Mouse (Mus musculus) neural tube, embryonic 12.5 days (tissue): ENCODE measurements around the gene Usp9x. TPM values are rescaled to one million over a fixed set of nuclear protein-coding genes. Genes with fewer than 3 reads are reported as not detected.

Source experiments
- ATAC-seq: fragments of 200-750 bp; cut with Nextera tagmentation; 2 replicates; pipeline ENCODE4 v1.8.0; 2017; ENCODE audit warnings: low read depth, mild to moderate bottlenecking, moderate TSS enrichment, moderate library complexity; ENCODE audit not compliant: low FRiP score
- H3K27ac ChIP-seq: fragments of 300-500 bp; sonication (generic); 2 replicates; pipeline ENCODE4 v1.5.1; 2016
- H3K27me3 ChIP-seq: fragments of 300-500 bp; sonication (generic); replicated peaks from 2 replicates; pipeline ENCODE4 v1.6.1; 2016; ENCODE audit warnings: mild to moderate bottlenecking
- H3K36me3 ChIP-seq: fragments of 300-500 bp; sonication (generic); 2 replicates; pipeline ENCODE4 v1.6.1; 2016; ENCODE audit warnings: mild to moderate bottlenecking
- H3K4me1 ChIP-seq: fragments of 300-500 bp; sonication (generic); 2 replicates; pipeline ENCODE4 v1.6.1; 2016
- H3K4me2 ChIP-seq: fragments of 300-500 bp; sonication (generic); replicated peaks from 2 replicates; pipeline ENCODE4 v1.6.1; 2016; ENCODE audit warnings: mild to moderate bottlenecking
- H3K4me3 ChIP-seq: fragments of 300-500 bp; sonication (generic); 2 replicates; pipeline ENCODE4 v1.5.1; 2016
- H3K9ac ChIP-seq: fragments of 300-500 bp; sonication (generic); 2 replicates; pipeline ENCODE4 v1.6.1; 2016; ENCODE audit warnings: mild to moderate bottlenecking
- H3K9me3 ChIP-seq: fragments of 300-500 bp; sonication (generic); 2 replicates; pipeline ENCODE4 v1.6.1; 2016; ENCODE audit warnings: mild to moderate bottlenecking
- WGBS: fragments of 180-500 bp; shearing (Covaris S2); methylation state at CpG from one replicate; pipeline ENCODE4 v1.1.7; 2016; 5-methylcytosine and 5-hydroxymethylcytosine counted together
- polyA plus RNA-seq: library from polyadenylated mRNA; unstranded; fragments of >200 nt; fragmentation: Nextera tagmentation; extraction: Ambion mirVana; gene quantifications from 2 replicates; pipeline ENCODE4 v1.2.1, GENCODE M21; 2016

The Usp9x gene
- polyA plus RNA-seq, 1 experiment from 2014 or later, result 49.5 TPM

DNA sequence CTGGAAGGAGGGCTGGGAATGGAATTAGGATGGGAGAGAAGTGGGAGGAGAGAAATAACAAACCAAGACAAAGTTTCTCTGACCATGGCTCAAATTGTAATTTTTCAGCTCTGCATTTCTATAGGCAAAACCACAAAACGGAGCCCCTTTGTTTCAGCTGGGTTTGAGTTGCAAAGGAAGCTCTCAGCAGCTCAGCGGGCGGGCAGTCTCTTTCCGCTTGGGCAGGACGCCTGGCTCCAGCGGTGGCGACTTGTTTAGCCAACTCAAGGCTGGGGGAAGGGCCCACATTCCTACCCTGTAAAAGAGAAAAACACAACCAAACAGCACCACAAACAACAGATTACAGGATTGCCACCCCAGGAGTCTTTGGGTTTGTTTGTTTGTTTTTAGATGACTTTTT is 135.2 kb downstream of the Usp9x start:
- no peaks in the 10 kb centered on the region for H3K36me3 ChIP-seq
- H3K9ac ChIP-seq, result no peak overlapping the region
- H3K4me1 ChIP-seq, result no peaks in the 10 kb centered on the region
- H3K9me3 ChIP-seq, result no peaks in the 10 kb centered on the region
- H3K27me3 ChIP-seq, result no peaks in the 10 kb centered on the region
- ATAC-seq, result no peak
- H3K4me3 ChIP-seq, result no peak overlapping the region
- WGBS, result 17% methylated on average over 7 of the region's 7 CpGs
- no peak overlapping the region for H3K27ac ChIP-seq
- no peak overlapping the region for H3K4me2 ChIP-seq

DNA sequence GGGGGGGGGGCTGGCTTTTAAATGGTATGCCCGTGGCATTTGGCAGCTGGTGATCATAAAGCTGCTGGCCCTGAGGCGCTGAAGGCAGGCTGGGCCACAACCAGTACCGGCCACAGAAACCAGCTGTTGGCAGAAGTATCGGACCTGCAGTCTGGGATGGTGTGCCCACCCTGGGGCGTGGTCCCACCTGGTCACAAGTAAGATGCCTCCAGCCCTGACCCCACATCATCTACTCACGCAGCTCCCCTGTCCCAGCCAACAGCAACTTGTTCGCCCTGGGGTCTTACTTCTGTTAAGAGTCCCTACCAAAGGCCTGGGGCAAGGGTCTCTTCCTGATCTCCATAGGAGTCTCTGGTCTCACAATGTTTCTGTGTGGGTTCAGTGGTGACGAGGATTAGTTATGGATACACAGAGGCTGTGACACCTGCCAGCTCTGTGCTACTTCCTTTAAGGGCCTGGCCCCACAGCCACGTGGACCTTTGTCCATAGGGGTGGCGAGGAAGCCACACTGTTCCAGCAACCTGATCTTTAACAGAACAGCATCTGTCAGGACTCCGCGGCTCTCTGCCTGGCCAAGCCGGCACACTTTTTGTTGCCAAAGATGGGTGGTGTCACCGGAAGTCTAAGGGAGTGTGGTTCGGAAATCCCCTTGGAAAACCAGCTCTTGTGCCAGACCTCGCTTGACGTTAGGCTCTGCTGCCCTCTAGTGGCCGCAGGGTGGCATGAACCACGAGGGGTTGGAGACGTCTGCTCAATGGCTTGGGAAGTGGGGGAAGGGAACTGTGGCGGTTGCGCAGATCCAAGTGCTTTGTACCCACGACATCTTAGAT is 136.4 kb downstream of the Usp9x start:
- no peak overlapping the region for H3K27ac ChIP-seq
- H3K36me3 ChIP-seq, result no peaks in the 10 kb centered on the region
- no peaks in the 10 kb centered on the region for H3K9me3 ChIP-seq
- no peaks in the 10 kb centered on the region for H3K4me1 ChIP-seq
- WGBS, result 25% methylated on average over 23 of the region's 23 CpGs
- peak; percentile 96 for ATAC-seq
- H3K4me2 ChIP-seq, result peak overlapping the region; percentile 47
- peak overlapping the region; percentile 13; the same call in 1 of the 2 replicates for H3K4me3 ChIP-seq
- no peaks in the 10 kb centered on the region for H3K27me3 ChIP-seq
- no peak overlapping the region; the same call in 1 of the 2 replicates for H3K9ac ChIP-seq

DNA sequence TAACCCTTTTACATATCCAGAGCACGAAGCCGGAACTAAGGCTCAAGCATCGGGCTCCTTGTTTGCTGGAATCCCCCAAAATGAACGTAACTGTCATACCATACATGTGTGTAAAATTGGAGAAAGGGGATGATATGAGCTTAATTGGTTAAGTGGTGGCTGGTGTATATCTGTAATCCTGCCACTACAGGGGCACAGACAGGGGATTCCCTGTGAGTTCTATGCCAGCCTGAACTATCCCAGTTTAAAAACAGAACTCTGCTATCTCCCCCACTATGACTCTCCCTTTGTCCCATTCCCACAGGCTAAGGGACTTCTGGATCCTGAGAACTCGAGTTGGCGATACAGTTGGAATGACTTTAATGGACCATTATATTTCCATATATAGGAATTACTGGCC is 137.1 kb downstream of the Usp9x start:
- WGBS, result 35% methylated on average over 6 of the region's 6 CpGs
- Histone ChIP-seq H3K4me2 (peak overlapping the region; percentile 47), H3K27ac (no peak overlapping the region), H3K27me3 (no peaks in the 10 kb centered on the region), H3K9ac (peak overlapping the region; percentile 38; the same call in 1 of the 2 replicates), H3K9me3 (no peaks in the 10 kb centered on the region), H3K36me3 (no peaks in the 10 kb centered on the region), H3K4me3 (peak overlapping the region; percentile 13; the same call in 1 of the 2 replicates), H3K4me1 (no peaks in the 10 kb centered on the region)
- ATAC-seq, result peak; percentile 68

DNA sequence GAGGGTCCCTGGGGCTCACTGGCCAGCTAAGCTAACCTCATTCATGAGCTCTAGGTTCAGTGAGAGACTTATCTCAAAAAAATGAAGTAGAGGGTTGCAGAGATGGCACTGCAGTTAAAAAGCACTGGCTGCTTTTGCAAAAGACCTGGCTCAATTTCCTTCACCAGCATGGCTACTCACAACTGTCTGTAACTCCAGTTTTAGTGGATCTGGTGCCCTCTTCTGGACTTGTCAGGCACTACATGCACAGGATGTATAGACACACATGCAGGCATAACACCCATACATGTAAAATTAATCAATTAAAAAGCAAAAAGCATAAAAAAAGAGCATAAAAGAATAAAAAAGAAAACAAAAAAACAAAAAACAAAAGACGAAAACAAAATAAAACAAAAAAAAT is 143.0 kb downstream of the Usp9x start:
- no peaks in the 10 kb centered on the region for H3K36me3 ChIP-seq
- H3K27ac ChIP-seq, result no peak overlapping the region
- no peaks in the 10 kb centered on the region for H3K27me3 ChIP-seq
- H3K9me3 ChIP-seq, result no peaks in the 10 kb centered on the region
- H3K4me2 ChIP-seq, result no peak overlapping the region
- H3K4me3 ChIP-seq, result no peak overlapping the region
- no peak for ATAC-seq
- WGBS, result 80% methylated on average over 1 of the region's 1 CpGs
- H3K4me1 ChIP-seq, result no peaks in the 10 kb centered on the region
- no peak overlapping the region for H3K9ac ChIP-seq

Other genes with a start within 250 kb of the Usp9x start
- 148 and 162 TPM in 2 replicates for gene Ddx3x, start 209.5 kb downstream of the Usp9x start, polyA plus RNA-seq